Mouse (Mus musculus): Measurements from ENCODE around the gene Gpr179. TPM values are rescaled to one million over a fixed set of nuclear protein-coding genes. Genes with fewer than 3 reads are reported as not detected.
"Not testable (repeated sequence)": the region's sequence is repeated elsewhere in the genome, so short reads cannot be mapped to it uniquely, and the experiment has no call there.

The Gpr179 gene
- total RNA-seq, 2 experiments from 2014 or later, result 0.21 to 0.24 TPM

DNA sequence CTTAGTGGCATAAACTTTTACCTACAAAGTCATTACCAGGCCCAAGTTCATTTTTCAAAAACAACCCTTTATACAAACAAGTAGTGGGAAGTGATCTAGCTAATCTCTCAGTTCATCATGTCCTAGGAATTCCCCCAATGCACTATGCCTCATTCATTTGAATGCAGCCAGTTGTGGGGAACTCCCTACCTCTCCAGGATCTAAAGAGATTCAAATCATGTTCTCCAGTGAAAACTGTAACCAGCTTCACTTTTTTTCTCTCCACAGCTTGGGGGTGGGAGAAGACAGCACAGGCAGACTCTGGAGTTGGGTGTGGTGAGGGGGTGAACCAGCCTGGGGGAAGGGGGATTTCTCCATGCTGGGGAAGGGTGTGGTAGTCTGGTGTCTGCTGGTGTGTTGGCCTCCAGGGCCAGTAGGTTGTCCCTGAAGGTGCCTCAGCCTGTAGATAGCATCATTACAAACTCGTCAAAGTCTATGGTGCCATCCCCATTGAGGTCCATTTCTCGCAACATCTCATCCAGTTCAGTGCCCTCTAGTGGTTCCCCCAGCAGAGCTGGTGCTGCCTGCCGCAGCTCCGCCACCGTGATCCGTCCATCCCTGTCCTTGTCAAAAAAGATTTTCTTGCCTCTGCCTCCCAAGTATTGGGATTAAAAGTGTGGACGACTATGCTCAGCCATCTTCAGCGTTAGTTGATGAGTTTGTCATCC, 29.8 kb downstream of the Gpr179 start:
- DNase-seq (ENCODE audit: low spot score in 2 of 2), result not testable (repeated sequence)

DNA sequence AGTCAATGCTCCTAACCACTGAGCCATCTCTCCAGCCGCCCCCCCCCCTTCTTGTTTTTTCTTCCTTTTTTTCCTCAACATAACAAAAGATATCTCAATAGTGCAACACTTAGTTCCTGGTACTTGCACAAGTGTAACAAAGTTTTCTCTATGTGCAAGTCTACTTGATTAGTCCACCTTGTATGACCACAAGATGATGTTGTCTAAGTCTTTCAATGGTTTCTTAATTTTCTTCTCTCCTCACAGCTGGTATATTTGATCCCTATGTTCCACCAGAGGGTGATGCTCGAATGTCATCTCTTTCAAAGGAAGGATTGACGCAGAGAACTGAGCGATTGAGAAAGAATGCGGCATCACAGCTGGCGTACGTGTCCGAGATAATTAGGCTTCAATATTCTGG, 30.7 kb downstream of the Gpr179 start:
- no peak for DNase-seq (ENCODE audit: low spot score in 2 of 2)

DNA sequence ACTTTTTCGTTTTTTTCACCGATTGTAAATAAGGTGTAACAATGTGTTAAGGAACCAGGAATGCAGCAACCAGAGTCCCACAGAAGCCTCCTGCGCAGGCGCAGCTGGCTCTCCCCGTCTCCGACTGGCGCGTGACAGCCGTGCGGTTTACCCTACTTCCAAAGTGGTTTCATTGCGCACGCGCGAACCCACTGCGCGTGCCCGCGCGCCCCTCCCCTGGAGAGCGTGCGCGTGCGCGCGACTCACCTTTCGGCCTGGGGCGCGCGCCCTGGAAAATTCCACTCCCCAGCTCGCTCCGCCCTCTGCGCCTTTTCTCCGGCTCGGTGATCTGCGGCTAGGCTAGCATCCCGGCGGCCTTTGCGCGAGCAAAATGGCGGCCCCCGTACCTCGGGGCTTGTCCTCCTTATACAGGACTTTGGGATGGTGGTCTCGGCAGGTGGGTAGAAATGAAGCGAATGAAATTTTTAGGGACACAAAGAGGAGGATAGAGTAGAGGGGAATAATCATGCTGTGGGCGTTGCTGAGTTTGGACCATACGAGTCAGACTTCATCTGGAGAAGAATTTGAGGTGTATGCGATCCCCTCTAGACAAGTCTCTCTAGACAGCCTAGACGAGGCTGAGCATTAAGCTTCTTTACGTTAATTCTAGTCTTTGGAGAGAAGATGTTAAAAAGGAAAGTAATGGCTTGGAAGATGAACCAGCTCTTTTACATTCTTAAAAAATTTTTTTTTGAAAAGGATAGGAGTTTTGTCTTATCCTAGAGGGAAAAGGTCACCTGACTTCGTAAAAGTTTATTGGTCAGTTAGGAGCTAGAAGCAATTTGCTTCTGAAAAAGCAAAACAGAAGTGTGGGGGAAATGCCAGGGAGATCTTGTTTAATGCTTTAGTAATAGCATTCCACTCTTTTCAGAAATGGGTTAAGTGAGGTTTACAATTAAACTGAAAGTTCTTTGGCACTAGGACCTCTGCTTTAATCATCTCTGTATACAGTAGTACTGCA, 36.1 kb downstream of the Gpr179 start, which contains the start of gene Mrpl45:
TSS of gene Mrpl45 (plus strand) at position 213 of the 1,000 bp plus-strand sequence.
- peak; percentile 98 to 99 for DNase-seq (ENCODE audit: low spot score in 2 of 2)

DNA sequence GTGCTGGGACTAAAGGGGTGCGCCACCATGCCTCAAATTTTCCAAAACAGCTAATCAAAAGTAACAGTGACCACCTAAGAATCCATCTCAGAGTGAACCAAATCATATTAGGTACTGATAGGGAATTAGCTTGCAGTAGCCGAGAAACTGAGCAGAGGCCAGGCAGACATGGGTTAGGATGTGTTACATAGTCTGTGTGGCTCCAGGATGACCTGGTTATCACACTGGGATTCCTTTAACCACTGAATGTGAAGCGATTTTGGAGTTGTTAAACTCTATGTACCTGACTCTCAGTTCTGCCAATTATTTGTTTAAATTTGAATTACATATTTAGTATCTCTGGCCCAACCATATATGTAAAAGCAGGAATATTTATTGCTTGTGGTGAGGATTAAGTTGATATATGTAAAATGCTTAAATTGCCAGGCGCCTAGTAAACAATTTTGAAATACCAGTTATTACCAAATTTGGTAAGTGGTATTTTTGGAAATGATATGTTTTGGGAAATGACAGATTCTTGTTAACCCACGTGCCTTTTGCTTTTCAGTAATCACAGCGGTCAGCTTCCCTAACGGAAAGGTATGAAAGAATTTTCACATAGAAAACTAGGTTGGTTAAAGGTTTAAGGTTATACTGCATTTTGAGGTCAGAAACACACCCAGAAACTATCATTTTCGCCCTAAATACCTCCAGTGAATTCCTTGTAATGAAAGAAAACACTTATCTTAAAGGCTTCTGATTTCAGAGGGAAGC, 37.0 kb downstream of the Gpr179 start:
- no peak for DNase-seq (ENCODE audit: low spot score in 2 of 2)

DNA sequence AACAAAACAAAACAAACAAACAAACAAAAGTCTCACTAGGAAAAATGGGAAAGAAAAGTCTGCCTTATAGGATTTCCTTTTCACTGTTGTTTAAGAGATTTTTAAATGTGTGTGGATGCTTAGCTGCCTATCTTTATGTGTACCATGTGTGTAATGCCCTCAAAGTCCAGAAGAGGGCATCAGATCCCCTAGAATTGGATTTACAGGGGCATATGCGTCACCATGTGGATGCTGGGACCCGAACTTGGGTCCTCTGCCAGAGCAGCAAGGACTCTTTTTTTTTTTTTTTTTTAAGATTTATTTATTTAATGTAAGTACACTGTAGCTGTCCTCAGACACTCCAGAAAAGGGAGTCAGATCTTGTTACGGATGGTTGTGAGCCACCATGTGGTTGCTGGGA, 37.8 kb downstream of the Gpr179 start:
- no peak for DNase-seq (ENCODE audit: low spot score in 2 of 2)

DNA sequence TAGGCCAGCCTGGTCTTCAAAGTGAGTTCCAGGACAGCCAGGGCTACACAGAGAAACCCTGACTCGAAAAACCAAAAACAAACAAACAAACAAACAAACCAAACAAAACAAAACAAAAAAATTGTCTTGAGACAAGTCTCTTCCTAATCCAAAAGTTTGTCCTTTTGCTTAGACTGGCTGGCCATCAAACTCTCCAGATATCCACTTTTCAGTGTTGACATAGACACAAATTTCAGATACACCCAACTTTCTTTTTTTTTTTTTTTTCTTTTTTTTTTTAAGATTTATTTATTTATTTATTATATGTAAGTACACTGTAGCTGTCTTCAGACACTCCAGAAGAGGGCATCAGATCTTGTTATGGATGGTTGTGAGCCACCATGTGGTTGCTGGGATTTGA, 39.0 kb downstream of the Gpr179 start:
- DNase-seq (ENCODE audit: low spot score in 2 of 2), result not testable (repeated sequence)

DNA sequence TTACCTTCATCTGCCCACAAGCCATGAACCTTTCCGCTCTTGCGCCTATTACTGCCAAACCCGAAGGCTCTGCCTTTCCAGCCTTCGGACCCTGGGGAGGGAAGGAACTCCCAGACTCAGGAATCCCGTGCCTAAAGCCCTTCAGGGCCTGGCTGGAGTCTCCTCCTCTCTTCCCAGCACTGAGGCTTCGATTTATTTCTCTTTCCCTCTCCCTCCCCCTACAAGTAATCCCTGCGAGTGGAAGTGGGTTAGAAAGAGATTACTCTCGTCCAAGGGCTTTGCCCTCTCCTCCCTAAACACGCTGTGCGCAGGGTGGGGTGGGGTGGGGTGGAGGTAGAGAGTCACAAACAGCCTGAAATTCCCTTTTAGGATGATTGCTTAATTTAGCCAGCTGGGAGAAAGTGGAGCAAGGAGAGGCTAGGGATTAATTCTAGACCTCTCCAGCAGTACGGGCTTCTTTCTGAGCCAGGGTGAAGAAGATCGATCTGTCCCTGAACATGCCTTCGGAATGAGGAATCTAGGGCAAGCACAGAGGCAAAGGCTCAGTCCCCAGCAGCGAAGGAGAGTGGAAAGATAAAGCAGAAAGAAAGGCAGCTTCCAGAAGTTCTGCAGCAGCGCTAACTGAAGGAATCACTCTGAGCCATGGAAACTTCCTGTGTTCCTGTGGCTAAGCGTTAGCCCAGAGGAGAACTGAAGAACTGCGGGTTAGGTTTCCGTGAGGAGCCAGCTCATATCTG, 40.8 kb downstream of the Gpr179 start:
- no peak for DNase-seq (ENCODE audit: low spot score in 2 of 2)

DNA sequence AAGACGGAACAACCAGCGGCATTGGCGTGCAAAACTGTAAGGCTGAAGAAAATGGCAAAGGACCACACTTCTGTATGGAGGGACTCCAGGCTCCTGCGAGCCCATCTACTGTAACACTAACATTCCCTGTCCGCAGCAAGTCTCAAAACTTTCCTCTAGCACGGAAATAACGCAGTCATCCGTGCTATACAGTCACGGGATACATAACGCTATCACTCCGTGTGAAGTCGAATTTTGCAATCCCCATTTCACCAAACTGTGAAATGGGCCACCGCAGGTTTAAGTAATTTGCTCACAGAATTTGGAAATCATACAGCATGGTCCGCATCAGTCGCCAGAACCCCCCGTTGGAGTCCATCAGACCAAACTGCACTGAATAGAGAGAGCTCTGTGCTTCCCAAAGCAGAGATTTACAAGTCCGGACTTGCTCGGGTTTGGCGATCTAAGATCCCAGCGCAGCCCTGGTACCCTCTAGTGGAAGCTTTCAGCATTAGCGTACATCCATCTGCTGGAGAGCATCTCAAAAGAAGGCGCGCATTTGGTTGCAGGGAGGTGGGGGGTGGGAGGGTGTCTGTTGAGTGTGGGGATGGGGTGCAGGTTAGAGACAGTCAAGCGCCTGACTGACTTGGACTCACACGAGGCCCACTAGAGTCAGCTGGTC, 41.8 kb downstream of the Gpr179 start:
- DNase-seq (ENCODE audit: low spot score in 2 of 2), result peak; percentile 66 to 86

DNA sequence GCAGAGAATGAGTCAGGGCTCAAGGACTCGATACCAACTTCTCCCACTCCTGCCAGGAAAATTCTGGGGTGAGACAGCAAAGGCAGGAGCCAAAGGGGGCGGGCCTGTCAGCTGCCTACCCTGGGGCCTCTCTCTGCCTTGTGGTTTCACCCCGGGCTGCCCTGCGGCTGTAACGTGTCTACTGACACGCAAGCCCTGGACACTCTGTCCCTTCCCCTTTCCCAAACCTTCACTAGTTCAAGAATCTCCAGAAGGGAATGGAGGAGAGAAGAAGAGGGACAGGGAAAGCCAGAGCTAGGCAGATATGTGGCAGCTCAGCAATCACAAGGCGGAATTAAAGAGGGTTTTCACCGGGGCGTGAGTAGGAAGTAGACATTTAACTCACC, 42.4 kb downstream of the Gpr179 start:
- DNase-seq (ENCODE audit: low spot score in 2 of 2), result peak in 1 of 2 experiments; percentile 50

DNA sequence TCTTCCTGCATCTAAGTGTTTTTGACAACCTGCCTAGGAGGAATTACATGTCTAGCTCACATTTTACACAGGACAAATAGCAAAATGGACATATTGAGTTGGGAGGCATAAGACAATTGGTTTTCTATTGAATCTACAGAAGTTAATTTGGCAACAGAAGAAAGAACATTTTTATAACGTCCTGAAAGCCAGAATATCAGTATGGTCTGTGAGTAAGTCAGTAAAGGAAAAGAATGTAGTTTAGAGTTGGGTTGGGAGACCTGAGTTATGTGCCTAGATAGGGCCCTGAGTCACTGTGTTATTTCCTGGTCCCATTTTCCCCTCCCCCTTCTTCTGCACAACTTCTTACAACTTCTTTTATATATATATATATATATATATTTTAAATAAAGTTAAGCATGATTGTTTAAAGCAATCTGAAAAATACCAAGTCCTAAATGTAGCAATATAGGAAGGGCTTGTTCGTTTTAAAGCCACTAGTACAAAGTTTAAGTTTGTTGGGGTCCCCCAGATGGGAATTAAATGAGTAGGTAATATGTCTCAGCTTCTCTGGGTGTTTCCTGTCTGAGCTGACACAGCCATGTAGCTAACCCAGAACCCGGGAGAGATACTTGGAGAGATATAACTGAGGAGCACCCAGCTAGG, 42.9 kb downstream of the Gpr179 start:
- no peak for DNase-seq (ENCODE audit: low spot score in 2 of 2)

DNA sequence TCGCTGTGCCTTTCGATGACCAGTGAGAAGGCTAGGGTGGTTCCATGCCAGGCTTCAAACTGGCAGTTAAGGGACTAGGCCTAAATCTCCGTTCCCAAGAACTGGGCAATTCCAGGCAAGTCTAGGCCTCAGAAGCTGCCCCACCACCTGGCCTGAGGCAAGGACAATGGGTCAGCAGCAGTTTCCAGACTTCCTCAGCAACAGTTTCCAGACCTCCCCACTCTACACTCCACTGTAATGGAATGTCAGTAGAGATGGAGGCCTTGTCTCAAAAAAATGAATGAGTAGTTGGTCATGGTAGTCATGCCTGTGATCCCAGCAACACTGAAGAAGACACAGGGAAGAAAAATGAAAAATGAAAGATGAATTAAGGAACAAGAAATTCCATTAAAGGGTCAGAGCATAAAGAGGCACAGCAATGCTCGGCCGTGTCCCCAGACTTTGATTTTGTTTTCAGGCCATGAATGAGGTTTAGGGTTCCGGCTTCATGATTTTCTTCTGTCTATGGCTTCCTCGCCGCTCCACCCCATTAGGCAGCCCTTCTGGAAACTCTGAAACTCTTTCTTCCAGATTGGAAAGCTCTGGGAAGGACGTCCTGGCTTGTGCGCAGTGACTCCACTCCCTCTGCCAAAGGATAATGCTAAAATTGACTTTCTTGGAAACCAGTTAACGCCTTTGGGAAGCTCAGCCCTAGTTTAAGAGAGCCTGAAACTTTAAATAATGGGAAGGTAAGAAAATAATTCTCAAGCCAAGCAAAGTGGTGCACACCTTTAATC, 44.4 kb downstream of the Gpr179 start:
- no peak for DNase-seq (ENCODE audit: low spot score in 2 of 2)

DNA sequence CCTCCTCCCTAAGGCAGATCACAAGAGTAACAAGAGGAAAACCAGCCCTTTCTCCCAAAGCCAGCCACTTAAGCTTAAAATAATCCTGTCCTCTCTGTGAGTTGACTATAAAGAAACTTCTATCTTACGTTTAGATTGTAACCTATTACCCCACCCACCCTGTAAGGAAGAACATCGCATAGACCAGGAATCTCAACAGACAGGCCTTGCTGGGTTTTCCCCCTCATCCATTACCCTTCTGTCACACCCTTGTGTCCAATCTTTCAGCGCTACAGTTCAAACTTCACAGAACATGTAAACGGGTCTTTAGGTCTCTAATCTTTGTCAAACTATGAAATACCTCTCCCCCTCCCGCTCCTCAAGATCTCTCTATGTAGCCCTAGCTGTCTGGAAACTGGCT, 47.2 kb downstream of the Gpr179 start:
- no peak for DNase-seq (ENCODE audit: low spot score in 2 of 2)

DNA sequence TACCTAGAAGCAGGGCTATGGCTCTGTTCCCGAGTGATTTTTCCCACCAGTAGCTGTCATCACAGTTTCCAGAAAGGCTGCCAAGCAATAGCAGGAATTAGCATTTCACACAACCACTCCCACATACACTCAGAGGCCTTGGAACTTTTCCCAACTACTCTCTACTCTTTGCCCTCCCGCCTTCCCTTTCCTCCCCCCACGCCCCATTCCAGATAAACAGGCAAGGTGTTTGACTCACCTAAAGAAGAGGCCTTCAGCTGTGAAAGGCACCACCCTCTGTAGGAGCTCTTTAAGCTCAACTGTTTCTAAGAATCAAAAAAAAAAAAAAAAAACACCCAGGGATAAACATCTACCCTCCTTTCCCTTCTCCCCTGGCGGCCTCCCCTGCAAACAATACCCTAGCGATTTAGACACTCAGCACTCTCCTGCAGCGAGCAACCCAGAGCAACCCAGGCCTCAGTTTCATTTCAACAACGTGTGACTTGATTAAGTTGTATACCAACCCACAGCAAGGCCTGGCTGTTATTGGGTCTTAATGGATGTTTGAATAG, 49.6 kb downstream of the Gpr179 start:
- DNase-seq (ENCODE audit: low spot score in 2 of 2), result peak in 1 of 2 experiments; percentile 75

DNA sequence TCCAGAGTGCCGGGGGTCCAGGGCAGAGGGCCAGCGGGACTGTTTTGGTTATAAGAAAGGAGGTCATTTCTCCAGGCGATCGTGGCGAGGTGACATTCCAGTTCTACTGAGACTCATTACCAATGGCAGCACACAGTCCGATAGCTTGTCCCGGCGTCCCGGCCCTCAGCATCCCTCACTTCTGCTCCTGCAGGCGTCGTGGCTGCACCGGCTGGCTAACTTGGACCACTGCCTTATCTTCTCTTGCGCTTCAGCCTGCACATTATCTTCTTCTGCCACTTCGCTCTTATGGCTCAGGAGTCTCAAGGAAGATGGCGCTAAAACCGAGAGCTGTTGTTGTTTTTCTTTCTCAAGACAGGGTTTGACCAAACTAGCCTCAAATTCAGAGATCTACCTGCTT, 50.5 kb downstream of the Gpr179 start:
- DNase-seq (ENCODE audit: low spot score in 2 of 2), result no peak

DNA sequence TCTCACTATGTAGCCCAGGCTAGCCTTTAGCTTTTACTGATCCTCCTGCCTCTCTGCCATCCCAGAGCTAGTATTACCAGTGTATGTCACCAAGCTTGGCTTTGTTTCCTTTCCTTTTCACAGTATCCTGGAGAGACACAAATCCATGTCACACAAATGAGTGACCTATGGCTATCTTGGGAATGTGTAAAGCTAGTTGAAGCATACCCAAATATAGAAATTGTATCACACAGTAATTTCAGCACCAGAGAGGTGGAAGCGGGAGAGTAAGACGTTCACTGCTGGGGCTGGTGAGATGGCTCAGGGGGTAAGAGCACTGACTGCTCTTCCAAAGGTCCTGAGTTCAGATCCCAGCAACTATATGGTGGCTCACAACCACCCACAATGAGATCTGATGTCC, 51.9 kb downstream of the Gpr179 start:
- no peak for DNase-seq (ENCODE audit: low spot score in 2 of 2)

DNA sequence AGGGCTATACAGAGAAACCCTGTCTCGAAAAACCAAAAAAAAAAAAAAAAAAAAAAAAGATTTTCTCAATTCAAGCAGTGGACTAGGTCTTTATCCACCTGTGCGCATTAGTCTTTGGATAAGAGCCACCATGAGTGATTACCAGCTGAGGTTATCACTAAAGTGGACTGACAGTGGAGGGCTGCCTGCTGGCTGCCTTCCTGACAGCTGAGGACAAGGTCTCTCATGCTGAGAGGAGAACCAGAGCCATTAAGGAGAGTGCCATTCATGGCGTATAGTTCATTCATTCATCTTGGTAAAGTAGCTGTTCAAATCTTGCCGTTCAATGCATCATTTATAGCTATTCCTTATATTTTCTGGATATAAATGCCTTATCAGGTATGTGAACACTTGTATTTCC, 55.3 kb downstream of the Gpr179 start:
- no peak for DNase-seq (ENCODE audit: low spot score in 2 of 2)

DNA sequence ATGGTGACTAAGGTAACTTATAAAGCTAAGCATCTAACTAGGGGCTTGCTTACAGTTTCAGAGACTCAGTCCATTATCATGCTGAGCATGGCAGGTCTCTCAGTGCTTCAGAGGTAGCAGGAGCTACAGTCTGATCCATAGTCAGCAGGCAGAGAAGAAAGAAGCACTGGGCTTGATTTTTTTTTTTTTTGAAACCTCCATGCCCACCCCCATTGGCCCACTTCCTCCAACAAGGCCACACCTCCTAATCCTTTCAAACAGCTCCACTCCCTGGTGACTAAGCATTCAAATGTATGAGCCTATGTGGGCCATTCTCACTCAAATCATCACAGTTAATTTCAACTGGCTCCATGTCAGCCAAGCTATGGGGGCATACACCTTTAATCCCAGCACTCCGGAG, 59.1 kb downstream of the Gpr179 start:
- no peak for DNase-seq (ENCODE audit: low spot score in 2 of 2)
